Mouse (Mus musculus) cerebellum, postnatal 36 days (tissue): ENCODE measurements around the gene Fn3krp.

Experiments
- DNase-seq, 2 experiments: peaks; one replicate each; pipeline ENCODE4 v3.0.0; 2021 to 2022; ENCODE audit warnings: mixed read lengths in 2 of 2

Gene Fn3krp

GRCm38 (mm10) chr11:121420830-121421552 lies at the start of gene Fn3krp:
TSS of gene Fn3krp (plus strand) at chr11:121421401.
- DNase-seq: peak; percentile 99 to 100

GRCm38 (mm10) chr11:121373305-121373704 lies 47.9 kb upstream of the Fn3krp start:
- DNase-seq: no peak

- no peak for DNase-seq
These were observed 42.6 kb upstream of the Fn3krp start for GRCm38 (mm10) chr11:121378644-121379043.

GRCm38 (mm10) chr11:121380294-121380693 lies 40.9 kb upstream of the Fn3krp start:
- no peak for DNase-seq

- DNase-seq: peak; percentile 72 to 83
These were observed 33.2 kb upstream of the Fn3krp start, which contains the start of gene Rab40b for GRCm38 (mm10) chr11:121387750-121388553. TSS of gene Rab40b (minus strand) at chr11:121388251.

GRCm38 (mm10) chr11:121388554-121388945 lies 32.7 kb upstream of the Fn3krp start:
- DNase-seq: no peak

GRCm38 (mm10) chr11:121390793-121391192 lies 30.4 kb upstream of the Fn3krp start:
- no peak for DNase-seq

- DNase-seq: no peak
These were observed 28.8 kb upstream of the Fn3krp start for GRCm38 (mm10) chr11:121392405-121392804.

- DNase-seq: no peak
These were observed 13.6 kb upstream of the Fn3krp start for GRCm38 (mm10) chr11:121407366-121408155.

- DNase-seq: no peak
These were observed 6.4 kb upstream of the Fn3krp start for GRCm38 (mm10) chr11:121414762-121415161.

- no peak for DNase-seq
These were observed 5.8 kb upstream of the Fn3krp start for GRCm38 (mm10) chr11:121415351-121415750.

GRCm38 (mm10) chr11:121417971-121418370 lies 3.2 kb upstream of the Fn3krp start:
- DNase-seq: no peak

- no peak for DNase-seq
These were observed 2.3 kb upstream of the Fn3krp start for GRCm38 (mm10) chr11:121418932-121419331.

- no peak for DNase-seq
These were observed 822 bp upstream of the Fn3krp start for GRCm38 (mm10) chr11:121420379-121420778.

- no peak for DNase-seq
These were observed 462 bp downstream of the Fn3krp start for GRCm38 (mm10) chr11:121421553-121422173.

GRCm38 (mm10) chr11:121433397-121433796 lies 12.2 kb downstream of the Fn3krp start:
- DNase-seq: no peak

GRCm38 (mm10) chr11:121434156-121435155 lies 13.3 kb downstream of the Fn3krp start, which contains the start of gene Fn3k:
TSS of gene Fn3k (plus strand) at chr11:121434913.
- DNase-seq: peak; percentile 96 to 98

GRCm38 (mm10) chr11:121437236-121437635 lies 16.0 kb downstream of the Fn3krp start:
- DNase-seq: no peak

GRCm38 (mm10) chr11:121439686-121440292 lies 18.6 kb downstream of the Fn3krp start:
- DNase-seq: no peak

GRCm38 (mm10) chr11:121441653-121442052 lies 20.5 kb downstream of the Fn3krp start:
- no peak for DNase-seq

- no peak for DNase-seq
These were observed 20.9 kb downstream of the Fn3krp start for GRCm38 (mm10) chr11:121442076-121442475.
